Mouse (Mus musculus): Measurements from ENCODE around the gene Cfap126. TPM values are rescaled to one million over a fixed set of nuclear protein-coding genes. Genes with fewer than 3 reads are reported as not detected.
"Not testable (repeated sequence)": the region's sequence is repeated elsewhere in the genome, so short reads cannot be mapped to it uniquely, and the experiment has no call there.

The Cfap126 gene
- total RNA-seq (2014; fragmentation: Nextera tagmentation) (10.0 and 11.9 TPM in 2 replicates), total RNA-seq (2017) (0.64 and 0.76 TPM in 2 replicates), polyA plus RNA-seq (2012) (0.81 and 1.0 TPM in 2 replicates)

DNA sequence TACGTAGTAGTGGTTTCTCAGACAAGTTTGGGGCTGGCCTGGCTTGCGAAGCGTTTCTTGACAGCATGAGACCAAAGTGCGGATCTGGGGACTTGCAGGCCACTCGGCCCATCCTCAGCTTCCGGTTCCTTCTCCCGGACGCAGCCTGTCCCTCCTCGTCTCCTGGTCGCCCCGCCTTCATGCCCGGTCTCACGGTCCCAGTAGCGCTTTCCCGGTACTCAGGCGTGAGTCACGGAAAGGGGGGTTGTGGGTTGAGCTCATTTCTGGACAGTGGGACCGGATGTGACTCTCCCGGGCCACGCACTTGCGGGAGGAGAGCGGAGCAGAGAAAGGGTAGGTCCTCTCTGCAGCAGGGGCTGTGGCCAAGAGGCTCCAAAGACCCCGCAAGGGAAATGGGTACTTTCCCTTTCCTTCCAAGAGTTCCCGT is at the start of gene Cfap126:
Gene Cfap126 (plus strand): TSS at position 46 of the 427 bp plus-strand sequence.
- Histone ChIP-seq H3K4me1 (ENCODE audit: insufficient read depth, low read depth, low read length) (peaks cover 48% of the 10 kb centered on the region), H3K4me3 (ENCODE audit: low read depth, low read length) (peak within 1 kb of the TSS; percentile 69), H3K36me3 (replicated peaks) (no peaks in the 10 kb centered on the region), H3K9me3 (replicated peaks) (no peaks in the 10 kb centered on the region), H3K27me3 (ENCODE audit: insufficient read depth, low read length) (no peaks in the 10 kb centered on the region)
- TF ChIP-seq TAL1 (conservative IDR thresholded peaks at IDR 0.05; ENCODE audit: low read depth, low read length), result no peak
- no peak for TF ChIP-seq CTCF (IDR thresholded peaks at IDR 0.05; ENCODE audit: low read depth, low read length)
- no peak for TF ChIP-seq POLR2AphosphoS5 (IDR thresholded peaks at IDR 0.05; ENCODE audit: insufficient replicate concordance, low read depth, low read length)
- TF ChIP-seq GATA2 (IDR thresholded peaks at IDR 0.05; ENCODE audit: borderline replicate concordance, low read depth, low read length), result no peak
- no peak for TF ChIP-seq GATA1 (IDR thresholded peaks at IDR 0.05; ENCODE audit: borderline replicate concordance, low read length)
- ATAC-seq (ENCODE audit: extremely low read depth, insufficient number of reproducible peaks, low FRiP score, poor library complexity, severe bottlenecking) (peak; percentile 51), DNase-seq (ENCODE audit: low spot score) (peak; percentile 20)

DNA sequence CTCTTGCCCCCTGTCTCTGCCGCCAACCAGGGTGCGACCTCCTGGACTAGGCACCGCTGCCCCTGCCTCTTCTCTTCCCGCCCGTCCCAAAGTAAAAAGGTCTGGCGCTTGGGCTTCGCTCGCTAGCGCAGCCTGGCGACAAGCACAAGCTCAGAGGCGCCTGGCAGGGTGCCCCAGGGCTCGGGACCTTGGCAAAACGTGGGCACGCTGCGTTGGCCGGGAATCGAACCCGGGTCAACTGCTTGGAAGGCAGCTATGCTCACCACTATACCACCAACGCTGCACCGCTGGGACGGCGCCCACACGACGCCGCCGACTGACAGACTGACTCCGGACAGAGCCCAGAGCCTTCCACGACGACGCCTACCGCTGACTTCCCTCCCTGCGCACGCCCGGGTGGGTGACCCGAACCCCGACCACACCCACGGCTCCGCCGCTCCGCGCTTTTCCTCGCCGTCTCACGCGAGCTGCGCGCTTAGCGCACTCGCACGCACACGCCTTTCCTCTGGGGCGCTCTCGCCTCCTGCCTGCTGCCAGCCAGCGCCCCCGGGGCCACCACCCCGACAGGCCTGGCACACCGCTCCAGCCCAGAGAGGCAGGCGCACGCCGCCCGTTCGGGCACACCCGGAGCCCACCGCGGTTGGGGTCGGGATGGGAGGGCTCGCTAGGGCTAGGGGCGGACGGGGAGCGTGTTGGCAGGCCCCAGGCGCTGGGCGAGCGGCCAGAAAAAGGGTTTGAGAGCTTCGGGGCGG is 49.1 kb upstream of the Cfap126 start, which contains the start of gene Fcgr3:
Gene Fcgr3 (minus strand): TSS at position 445 of the 752 bp plus-strand sequence.
- H3K9me3 ChIP-seq (replicated peaks), result peaks cover 20% of the 10 kb centered on the region
- H3K27me3 ChIP-seq (ENCODE audit: insufficient read depth, low read length); H3K36me3 ChIP-seq (replicated peaks); H3K4me1 ChIP-seq (ENCODE audit: insufficient read depth, low read depth, low read length); DNase-seq (ENCODE audit: low spot score): not testable (repeated sequence)
- peak; percentile 23; the same call in 1 of the 2 replicates for ATAC-seq (ENCODE audit: extremely low read depth, insufficient number of reproducible peaks, low FRiP score, poor library complexity, severe bottlenecking)
- H3K4me3 ChIP-seq (ENCODE audit: low read depth, low read length), result peak within 1 kb of the TSS; percentile 61

DNA sequence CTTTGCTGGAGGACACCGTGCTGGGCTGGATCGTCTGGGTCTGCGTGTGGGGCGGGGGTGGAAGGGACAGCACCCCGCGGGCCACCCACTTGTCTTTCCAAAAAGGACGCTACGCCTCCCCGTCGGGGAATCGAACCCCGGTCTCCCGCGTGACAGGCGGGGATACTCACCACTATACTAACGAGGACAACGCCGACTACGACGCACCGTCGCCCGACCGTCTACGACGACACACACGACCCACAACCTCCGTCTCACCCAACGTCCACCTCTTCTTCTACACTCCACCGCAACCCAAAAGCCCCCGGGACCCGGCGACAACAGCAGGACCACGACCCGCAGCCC is 48.5 kb upstream of the Cfap126 start:
- H3K4me3 ChIP-seq (ENCODE audit: low read depth, low read length); ATAC-seq (ENCODE audit: extremely low read depth, insufficient number of reproducible peaks, low FRiP score, poor library complexity, severe bottlenecking): not testable (repeated sequence)

DNA sequence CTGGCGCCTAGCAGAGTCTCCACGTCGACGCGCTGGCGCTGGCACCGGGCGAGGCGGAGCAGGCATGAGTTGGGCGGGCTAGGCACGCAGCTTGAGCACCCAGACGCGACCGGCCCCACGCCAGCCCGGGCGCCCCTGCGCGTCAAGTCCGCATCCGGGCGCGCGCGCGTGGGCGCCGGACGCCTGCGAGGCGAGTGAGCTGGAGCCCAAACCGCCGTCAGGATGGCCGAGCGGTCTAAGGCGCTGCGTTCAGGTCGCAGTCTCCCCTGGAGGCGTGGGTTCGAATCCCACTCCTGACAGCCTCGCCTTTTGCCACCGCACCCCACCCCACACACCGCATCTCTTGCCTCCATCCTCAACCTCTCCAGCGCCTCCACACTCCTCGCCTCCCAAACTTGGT is 48.0 kb upstream of the Cfap126 start:
- not testable (repeated sequence) for ATAC-seq (ENCODE audit: extremely low read depth, insufficient number of reproducible peaks, low FRiP score, poor library complexity, severe bottlenecking); DNase-seq (ENCODE audit: low spot score); H3K36me3 ChIP-seq (replicated peaks); H3K27me3 ChIP-seq (ENCODE audit: insufficient read depth, low read length); H3K4me1 ChIP-seq (ENCODE audit: insufficient read depth, low read depth, low read length)
- H3K9me3 ChIP-seq (replicated peaks), result peaks cover 22% of the 10 kb centered on the region
- peak overlapping the region; percentile 51; the same call in 1 of the 2 replicates for H3K4me3 ChIP-seq (ENCODE audit: low read depth, low read length)

More for the DNA sequence above, 48.5 kb upstream of the Cfap126 start:
- DNase-seq (ENCODE audit: low spot score); H3K4me1 ChIP-seq (ENCODE audit: insufficient read depth, low read depth, low read length); H3K36me3 ChIP-seq (replicated peaks); H3K27me3 ChIP-seq (ENCODE audit: insufficient read depth, low read length): not testable (repeated sequence)
- peaks cover 20% of the 10 kb centered on the region for H3K9me3 ChIP-seq (replicated peaks)

DNA sequence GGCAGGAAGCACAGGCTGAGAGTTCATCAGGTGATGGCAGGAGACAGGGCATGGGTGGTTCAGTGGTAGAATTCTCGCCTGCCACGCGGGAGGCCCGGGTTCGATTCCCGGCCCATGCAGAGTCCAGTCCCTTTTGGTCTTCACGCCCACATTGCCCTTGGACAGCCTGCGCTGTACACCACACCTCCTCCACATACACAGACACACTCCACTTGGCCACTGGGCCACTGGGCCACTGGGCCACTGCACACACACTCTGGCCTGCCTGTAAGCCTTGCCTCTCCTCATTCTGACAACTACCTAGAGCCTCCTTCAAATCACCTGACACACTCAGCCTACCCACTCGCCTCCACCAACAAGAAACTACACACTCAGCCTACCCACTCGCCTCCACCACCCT is 47.1 kb upstream of the Cfap126 start:
- H3K4me3 ChIP-seq (ENCODE audit: low read depth, low read length); H3K27me3 ChIP-seq (ENCODE audit: insufficient read depth, low read length); H3K36me3 ChIP-seq (replicated peaks): not testable (repeated sequence)

DNA sequence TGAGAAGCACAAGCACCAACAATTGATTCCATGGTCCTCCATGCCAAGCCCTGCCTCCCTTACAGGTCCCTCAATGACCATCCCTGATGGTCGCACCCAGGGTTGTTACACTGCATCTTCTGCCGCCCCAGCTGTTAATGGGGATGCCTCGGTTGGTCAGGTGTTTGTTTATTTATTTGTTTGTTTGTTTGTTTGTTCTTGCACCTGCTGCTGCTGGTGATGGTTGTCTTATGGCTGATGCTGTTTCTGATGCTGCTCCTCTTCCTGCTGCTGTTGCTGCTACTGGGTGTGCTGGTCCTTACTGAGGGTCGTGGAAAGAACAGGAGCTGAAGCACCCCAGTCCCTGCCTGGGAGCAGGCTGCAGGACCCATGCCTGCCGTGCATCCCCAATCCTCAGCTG is 45.8 kb upstream of the Cfap126 start:
- H3K36me3 ChIP-seq (replicated peaks); DNase-seq (ENCODE audit: low spot score); H3K4me3 ChIP-seq (ENCODE audit: low read depth, low read length); H3K27me3 ChIP-seq (ENCODE audit: insufficient read depth, low read length); ATAC-seq (ENCODE audit: extremely low read depth, insufficient number of reproducible peaks, low FRiP score, poor library complexity, severe bottlenecking); H3K4me1 ChIP-seq (ENCODE audit: insufficient read depth, low read depth, low read length): not testable (repeated sequence)
- H3K9me3 ChIP-seq (replicated peaks), result peaks cover 20% of the 10 kb centered on the region

More for the DNA sequence above, 47.1 kb upstream of the Cfap126 start:
- not testable (repeated sequence) for ATAC-seq (ENCODE audit: extremely low read depth, insufficient number of reproducible peaks, low FRiP score, poor library complexity, severe bottlenecking); DNase-seq (ENCODE audit: low spot score); H3K4me1 ChIP-seq (ENCODE audit: insufficient read depth, low read depth, low read length)
- H3K9me3 ChIP-seq (replicated peaks), result peaks cover 22% of the 10 kb centered on the region

DNA sequence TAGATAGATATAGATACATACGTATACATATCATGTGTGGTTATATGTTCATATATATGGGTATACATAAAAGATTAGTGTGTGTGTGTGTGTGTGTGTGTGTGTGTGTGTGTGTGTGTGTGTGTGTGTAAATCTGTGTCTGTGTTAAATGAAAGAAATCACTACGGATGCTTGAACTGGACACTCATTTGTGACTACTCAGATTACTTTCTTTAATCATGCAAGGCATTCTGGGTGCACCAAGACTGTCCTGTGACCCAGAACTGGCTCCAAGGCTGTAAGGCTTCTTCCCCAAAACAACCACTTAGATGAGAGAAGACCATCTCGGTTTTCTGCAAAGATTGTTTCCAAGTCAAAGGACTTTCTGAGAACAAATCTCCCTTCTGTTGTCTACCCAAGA is 44.2 kb upstream of the Cfap126 start:
- H3K4me3 ChIP-seq (ENCODE audit: low read depth, low read length); H3K4me1 ChIP-seq (ENCODE audit: insufficient read depth, low read depth, low read length); DNase-seq (ENCODE audit: low spot score); H3K36me3 ChIP-seq (replicated peaks); ATAC-seq (ENCODE audit: extremely low read depth, insufficient number of reproducible peaks, low FRiP score, poor library complexity, severe bottlenecking); H3K27me3 ChIP-seq (ENCODE audit: insufficient read depth, low read length): not testable (repeated sequence)
- peaks cover 11% of the 10 kb centered on the region for H3K9me3 ChIP-seq (replicated peaks)

DNA sequence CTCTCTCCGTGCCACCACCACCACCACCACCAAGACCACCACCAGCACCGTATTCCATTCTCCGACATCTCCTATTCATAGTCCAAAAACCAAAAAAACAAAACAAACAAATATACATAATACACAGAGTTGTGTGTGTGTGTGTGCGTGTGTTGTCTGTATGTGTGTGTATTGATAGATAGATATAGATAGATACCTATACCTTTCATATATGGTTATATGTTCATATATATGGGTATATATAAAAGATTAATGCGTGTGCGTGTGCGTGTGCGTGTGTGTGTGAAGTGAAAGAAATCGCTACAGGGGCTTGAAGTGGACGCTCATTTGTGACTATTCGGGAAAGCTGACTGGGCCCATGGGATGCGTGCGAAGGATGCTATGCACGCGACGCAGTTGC is 42.8 kb upstream of the Cfap126 start:
- not testable (repeated sequence) for ATAC-seq (ENCODE audit: extremely low read depth, insufficient number of reproducible peaks, low FRiP score, poor library complexity, severe bottlenecking); H3K9me3 ChIP-seq (replicated peaks); H3K36me3 ChIP-seq (replicated peaks); H3K4me1 ChIP-seq (ENCODE audit: insufficient read depth, low read depth, low read length); H3K4me3 ChIP-seq (ENCODE audit: low read depth, low read length); DNase-seq (ENCODE audit: low spot score); H3K27me3 ChIP-seq (ENCODE audit: insufficient read depth, low read length)

DNA sequence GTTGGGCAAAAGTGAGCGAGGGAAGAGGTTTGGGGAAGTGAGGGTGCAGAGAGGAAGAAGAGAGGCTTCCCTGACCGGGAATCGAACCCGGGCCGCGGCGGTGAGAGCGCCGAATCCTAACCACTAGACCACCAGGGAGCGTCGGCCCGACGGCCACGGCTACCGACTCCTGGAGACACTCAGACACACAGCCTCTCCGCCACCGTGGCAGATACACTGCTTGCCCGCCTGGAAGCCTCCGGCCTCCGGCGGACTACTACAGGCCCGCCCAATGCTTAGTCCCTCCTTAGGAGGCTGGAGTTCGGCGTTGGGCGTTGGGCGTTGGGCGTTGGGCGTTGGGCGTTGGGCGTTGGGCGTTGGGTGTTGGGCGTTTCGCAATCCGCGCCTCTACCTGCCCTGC is 42.0 kb upstream of the Cfap126 start:
- not testable (repeated sequence) for H3K4me3 ChIP-seq (ENCODE audit: low read depth, low read length); H3K4me1 ChIP-seq (ENCODE audit: insufficient read depth, low read depth, low read length); H3K9me3 ChIP-seq (replicated peaks); ATAC-seq (ENCODE audit: extremely low read depth, insufficient number of reproducible peaks, low FRiP score, poor library complexity, severe bottlenecking); H3K27me3 ChIP-seq (ENCODE audit: insufficient read depth, low read length); DNase-seq (ENCODE audit: low spot score); H3K36me3 ChIP-seq (replicated peaks)

DNA sequence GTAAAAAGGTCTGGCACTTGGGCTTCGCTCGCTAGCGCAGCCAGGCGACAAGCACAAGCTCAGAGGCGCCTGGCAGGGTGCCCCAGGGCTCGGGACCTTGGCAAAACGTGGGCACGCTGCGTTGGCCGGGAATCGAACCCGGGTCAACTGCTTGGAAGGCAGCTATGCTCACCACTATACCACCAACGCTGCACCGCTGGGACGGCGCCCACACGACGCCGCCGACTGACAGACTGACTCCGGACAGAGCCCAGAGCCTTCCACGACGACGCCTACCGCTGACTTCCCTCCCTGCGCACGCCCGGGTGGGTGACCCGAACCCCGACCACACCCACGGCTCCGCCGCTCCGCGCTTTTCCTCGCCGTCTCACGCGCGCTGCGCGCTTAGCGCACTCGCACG is 41.5 kb upstream of the Cfap126 start:
- H3K9me3 ChIP-seq (replicated peaks); H3K4me1 ChIP-seq (ENCODE audit: insufficient read depth, low read depth, low read length); H3K4me3 ChIP-seq (ENCODE audit: low read depth, low read length); H3K36me3 ChIP-seq (replicated peaks); DNase-seq (ENCODE audit: low spot score); ATAC-seq (ENCODE audit: extremely low read depth, insufficient number of reproducible peaks, low FRiP score, poor library complexity, severe bottlenecking); H3K27me3 ChIP-seq (ENCODE audit: insufficient read depth, low read length): not testable (repeated sequence)

DNA sequence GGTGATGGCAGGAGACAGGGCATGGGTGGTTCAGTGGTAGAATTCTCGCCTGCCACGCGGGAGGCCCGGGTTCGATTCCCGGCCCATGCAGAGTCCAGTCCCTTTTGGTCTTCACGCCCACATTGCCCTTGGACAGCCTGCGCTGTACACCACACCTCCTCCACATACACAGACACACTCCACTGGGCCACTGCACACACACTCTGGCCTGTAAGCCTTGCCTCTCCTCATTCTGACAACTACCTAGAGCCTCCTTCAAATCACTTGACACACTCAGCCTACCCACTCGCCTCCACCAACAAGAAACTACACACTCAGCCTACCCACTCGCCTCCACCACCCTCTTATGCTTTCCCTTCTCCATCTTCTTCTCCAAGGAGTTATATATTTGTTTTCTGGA is 39.4 kb upstream of the Cfap126 start:
- not testable (repeated sequence) for H3K36me3 ChIP-seq (replicated peaks); H3K9me3 ChIP-seq (replicated peaks); H3K4me3 ChIP-seq (ENCODE audit: low read depth, low read length); H3K27me3 ChIP-seq (ENCODE audit: insufficient read depth, low read length); H3K4me1 ChIP-seq (ENCODE audit: insufficient read depth, low read depth, low read length); DNase-seq (ENCODE audit: low spot score)
- peak; percentile 65 for ATAC-seq (ENCODE audit: extremely low read depth, insufficient number of reproducible peaks, low FRiP score, poor library complexity, severe bottlenecking)

All from G1E (cell line).